Mouse (Mus musculus) cerebellum, adult 2 months (tissue): ENCODE measurements around the gene Neurod6.

Experiments
- CTCF ChIP-seq: fragments of 200-500 bp; IDR thresholded peaks from 2 replicates; pipeline ENCODE4 v1.5.1; 2011; ENCODE audit warnings: low read depth, mild to moderate bottlenecking, control low read depth, low read length, moderate library complexity, borderline replicate concordance; ENCODE audit not compliant: insufficient read depth
- POLR2A ChIP-seq: fragments of 200-500 bp; IDR thresholded peaks from 2 replicates; pipeline ENCODE4 v1.6.1; 2011; ENCODE audit warnings: low read length, control low read depth, borderline replicate concordance; ENCODE audit not compliant: insufficient read depth

GRCm38 (mm10) chr6:55678571-55679185, 2.4 kb downstream of the Neurod6 start:
- TF ChIP-seq CTCF (no peak), POLR2A (no peak)
